8 mouse cellular contexts compared by ENCODE assay signal in genomic region chr2:18996451-18997211, GRCm38 (mm10). TPM values are rescaled to one million over a fixed set of nuclear protein-coding genes. Genes with fewer than 3 reads are reported as not detected.
DNase-seq lines count a peak whose midpoint lies in the region; ATAC-seq and TF ChIP-seq lines count a peak whose summit lies in the region.

No protein-coding gene starts in this region.

- H3K27ac ChIP-seq in layer of hippocampus, adult 2 months: peak overlapping the region; percentile 97
- no peak overlapping the region for H3K27ac ChIP-seq in brown adipose tissue, adult 24 weeks (replicated peaks; ENCODE audit: low read depth, low read length)
- H3K27ac ChIP-seq in forebrain, embryonic 15.5 days (replicated peaks): no peak overlapping the region
- no peak overlapping the region; the same call in 1 of the 2 replicates for H3K27ac ChIP-seq in intestine, embryonic 16.5 days (ENCODE audit: low read length)
- peak overlapping the region; percentile 99 for H3K27ac ChIP-seq in liver, embryonic 16.5 days (ENCODE audit: low read length)
- peak overlapping the region; percentile 85; the same call in 1 of the 2 replicates for H3K27ac ChIP-seq in neural tube, embryonic 15.5 days (replicated peaks)

- no peak for ATAC-seq in forebrain, embryonic 15.5 days (replicated peaks)
- ATAC-seq in intestine, embryonic 16.5 days: no peak
- no peak for ATAC-seq in liver, embryonic 16.5 days (ENCODE audit: low read depth)
- ATAC-seq in neural tube, embryonic 15.5 days (ENCODE audit: low FRiP score): no peak

- H3K4me2 ChIP-seq in forebrain, embryonic 15.5 days (replicated peaks): peak overlapping the region; percentile 92
- H3K4me2 ChIP-seq in intestine, embryonic 16.5 days (ENCODE audit: low read depth, low read length): peak overlapping the region; percentile 89
- H3K4me2 ChIP-seq in liver, embryonic 16.5 days (ENCODE audit: low read depth, low read length): peak overlapping the region; percentile 85
- H3K4me2 ChIP-seq in neural tube, embryonic 15.5 days: peak overlapping the region; percentile 94

- H3K36me3 ChIP-seq in forebrain, embryonic 15.5 days: no peaks in the 10 kb centered on the region
- H3K36me3 ChIP-seq in intestine, embryonic 16.5 days (ENCODE audit: control insufficient read depth, insufficient read depth, low read length): no peaks in the 10 kb centered on the region
- H3K36me3 ChIP-seq in liver, embryonic 16.5 days (ENCODE audit: control insufficient read depth, insufficient read depth): no peaks in the 10 kb centered on the region
- H3K36me3 ChIP-seq in neural tube, embryonic 15.5 days: no peaks in the 10 kb centered on the region

- no peak for TF ChIP-seq CTCF in layer of hippocampus, adult 2 months (conservative IDR thresholded peaks at IDR 0.05)

- peak in 1 of 2 experiments; percentile 12 for DNase-seq in layer of hippocampus, adult 2 months (ENCODE audit: low spot score in 2 of 2)
- no peak for DNase-seq in layer of hippocampus, adult 9-11 months
- peak; percentile 41 to 43 for DNase-seq in thymus, postnatal 10 days (ENCODE audit: low spot score in 2 of 2)

- no peaks in the 10 kb centered on the region for H3K4me1 ChIP-seq in brown adipose tissue, adult 24 weeks (ENCODE audit: control insufficient read depth, insufficient read depth, insufficient read length, low read length)
- H3K4me1 ChIP-seq in forebrain, embryonic 15.5 days: peaks cover 20% of the 10 kb centered on the region
- H3K4me1 ChIP-seq in intestine, embryonic 16.5 days (ENCODE audit: control insufficient read depth, insufficient read depth, low read length): peaks cover 5% of the 10 kb centered on the region
- H3K4me1 ChIP-seq in liver, embryonic 16.5 days (ENCODE audit: control insufficient read depth, low read depth, low read length): peaks cover 46% of the 10 kb centered on the region
- H3K4me1 ChIP-seq in neural tube, embryonic 15.5 days: peaks cover 14% of the 10 kb centered on the region

- under 1% methylated on average over 25 of the region's 25 CpGs for WGBS in forebrain, embryonic 15.5 days
- WGBS in intestine, embryonic 16.5 days: under 1% methylated on average over 25 of the region's 25 CpGs
- WGBS in liver, embryonic 16.5 days (ENCODE audit: insufficient replicate concordance): under 1% methylated on average over 25 of the region's 25 CpGs
- WGBS in neural tube, embryonic 15.5 days: under 1% methylated on average over 25 of the region's 25 CpGs

- peak overlapping the region; percentile 85 for H3K4me3 ChIP-seq in layer of hippocampus, adult 2 months
- peak overlapping the region; percentile 90 for H3K4me3 ChIP-seq in brown adipose tissue, adult 24 weeks (ENCODE audit: insufficient read depth, low read depth, low read length)
- peak overlapping the region; percentile 76 for H3K4me3 ChIP-seq in forebrain, embryonic 15.5 days
- peak overlapping the region; percentile 87 for H3K4me3 ChIP-seq in intestine, embryonic 16.5 days (ENCODE audit: low read length)
- peak overlapping the region; percentile 81 for H3K4me3 ChIP-seq in liver, embryonic 16.5 days (ENCODE audit: low read depth, low read length)
- H3K4me3 ChIP-seq in neural tube, embryonic 15.5 days (replicated peaks): peak overlapping the region; percentile 83

- no peaks in the 10 kb centered on the region for H3K9me3 ChIP-seq in forebrain, embryonic 15.5 days
- H3K9me3 ChIP-seq in intestine, embryonic 16.5 days (ENCODE audit: control insufficient read depth, low read length): no peaks in the 10 kb centered on the region; the same call in 1 of the 2 replicates
- no peaks in the 10 kb centered on the region for H3K9me3 ChIP-seq in liver, embryonic 16.5 days (replicated peaks; ENCODE audit: control insufficient read depth, low read length)
- H3K9me3 ChIP-seq in neural tube, embryonic 15.5 days (replicated peaks): no peaks in the 10 kb centered on the region

- H3K9ac ChIP-seq in forebrain, embryonic 15.5 days (replicated peaks): peak overlapping the region; percentile 89
- H3K9ac ChIP-seq in intestine, embryonic 16.5 days (ENCODE audit: low read depth, low read length): peak overlapping the region; percentile 88
- peak overlapping the region; percentile 97 for H3K9ac ChIP-seq in liver, embryonic 16.5 days (ENCODE audit: low read depth, low read length)
- H3K9ac ChIP-seq in neural tube, embryonic 15.5 days (replicated peaks): peak overlapping the region; percentile 68

- no peaks in the 10 kb centered on the region for H3K27me3 ChIP-seq in forebrain, embryonic 15.5 days
- no peaks in the 10 kb centered on the region for H3K27me3 ChIP-seq in intestine, embryonic 16.5 days (replicated peaks; ENCODE audit: control insufficient read depth, insufficient read depth, low read length)
- H3K27me3 ChIP-seq in liver, embryonic 16.5 days (ENCODE audit: control insufficient read depth, insufficient read depth, low read depth, low read length): no peaks in the 10 kb centered on the region; the same call in 1 of the 2 replicates
- H3K27me3 ChIP-seq in neural tube, embryonic 15.5 days (replicated peaks): no peaks in the 10 kb centered on the region

RNA-seq across cellular contexts. Expression of gene Pip4k2a, which starts 1.3 kb away (rescaled TPM):
- total RNA-seq in layer of hippocampus, adult 2 months (2021): 10 to 100 TPM; 51.5 to 56.6 TPM
- polyA plus RNA-seq in brown adipose tissue, adult 24 weeks (2012; ENCODE audit: insufficient read depth, insufficient read length, missing spikeins): 6.3 and 7.7 TPM in 2 replicates
- polyA plus RNA-seq in forebrain, embryonic 15.5 days (2015; fragmentation: Nextera tagmentation; extraction: Ambion mirVana): 11.1 and 11.8 TPM in 2 replicates
- polyA plus RNA-seq in intestine, embryonic 16.5 days (2015; fragmentation: Nextera tagmentation; extraction: Ambion mirVana): 7.6 and 8.4 TPM in 2 replicates
- 13.5 and 14.6 TPM in 2 replicates for polyA plus RNA-seq in liver, embryonic 16.5 days (2015; fragmentation: Nextera tagmentation; extraction: Ambion mirVana)
- 9.9 and 13.7 TPM in 2 replicates for polyA plus RNA-seq in neural tube, embryonic 15.5 days (2015; fragmentation: Nextera tagmentation; extraction: Ambion mirVana)

RNA-seq across cellular contexts. Expression of gene 4930426L09Rik, which starts 1.5 kb away (rescaled TPM):
- 1 to 10 TPM in 1 of 2 experiments, under 1 TPM in 1; 0.88 to 1.2 TPM for total RNA-seq in layer of hippocampus, adult 2 months (2021)
- polyA plus RNA-seq in brown adipose tissue, adult 24 weeks (2012; ENCODE audit: insufficient read depth, insufficient read length, missing spikeins): not detected in 2 replicates
- polyA plus RNA-seq in forebrain, embryonic 15.5 days (2015; fragmentation: Nextera tagmentation; extraction: Ambion mirVana): 0.24 and 0.38 TPM in 2 replicates
- 0.15 and 0.27 TPM in 2 replicates for polyA plus RNA-seq in intestine, embryonic 16.5 days (2015; fragmentation: Nextera tagmentation; extraction: Ambion mirVana)
- polyA plus RNA-seq in liver, embryonic 16.5 days (2015; fragmentation: Nextera tagmentation; extraction: Ambion mirVana): 0.12 and 0.15 TPM in 2 replicates
- polyA plus RNA-seq in neural tube, embryonic 15.5 days (2015; fragmentation: Nextera tagmentation; extraction: Ambion mirVana): 0.37 and 0.41 TPM in 2 replicates

Comparison
In these comparisons a context has a peak if more than half of its experiments do, and no peak if none do; other contexts are left out.
1. H3K27ac ChIP-seq: peak in layer of hippocampus, adult 2 months (single experiment), liver, embryonic 16.5 days (single experiment) and neural tube, embryonic 15.5 days (single experiment); none in brown adipose tissue, adult 24 weeks (single experiment), forebrain, embryonic 15.5 days (single experiment) and intestine, embryonic 16.5 days (single experiment).
2. Peak in every context shown above with its lines, with median percentiles within 50 percentile points of each other: H3K4me3 ChIP-seq, H3K4me2 ChIP-seq and H3K9ac ChIP-seq.